Mouse (Mus musculus) hindbrain, embryonic 15.5 days (tissue): Measurements from ENCODE around the gene Mmd2. TPM values are rescaled to one million over a fixed set of nuclear protein-coding genes. Genes with fewer than 3 reads are reported as not detected.
A peak's percentile ranks its signal among the peaks of the same experiment; 100 is the strongest.

ENCODE experiments used
- ATAC-seq: fragments of 200-750 bp; cut with Nextera tagmentation; 2 replicates; pipeline ENCODE4 v1.8.0; 2017; ENCODE audit warnings: low read depth, moderate number of reproducible peaks, moderate TSS enrichment; ENCODE audit not compliant: low FRiP score
- H3K27ac ChIP-seq: fragments of 300-500 bp; sonication (generic); replicated peaks from 2 replicates; pipeline ENCODE4 v1.5.1; 2015; ENCODE audit warnings: mild to moderate bottlenecking, inconsistent platforms
- H3K27me3 ChIP-seq: fragments of 300-500 bp; sonication (generic); 2 replicates; pipeline ENCODE4 v1.6.1; 2015; ENCODE audit warnings: control low read depth, inconsistent platforms
- H3K36me3 ChIP-seq: fragments of 300-500 bp; sonication (generic); 2 replicates; pipeline ENCODE4 v1.6.1; 2015; ENCODE audit warnings: control low read depth, inconsistent platforms
- H3K4me1 ChIP-seq: fragments of 300-500 bp; sonication (generic); replicated peaks from 2 replicates; pipeline ENCODE4 v1.6.1; 2015; ENCODE audit warnings: control low read depth, inconsistent platforms
- H3K4me2 ChIP-seq: fragments of 300-500 bp; sonication (generic); 2 replicates; pipeline ENCODE4 v1.6.1; 2015; ENCODE audit warnings: moderate library complexity, mild to moderate bottlenecking, inconsistent platforms
- H3K4me3 ChIP-seq: fragments of 300-500 bp; sonication (generic); 2 replicates; pipeline ENCODE4 v1.5.1; 2015; ENCODE audit warnings: mild to moderate bottlenecking, inconsistent platforms
- H3K9ac ChIP-seq: fragments of 300-500 bp; sonication (generic); 2 replicates; pipeline ENCODE4 v1.6.1; 2015; ENCODE audit warnings: inconsistent platforms
- H3K9me3 ChIP-seq: fragments of 300-500 bp; sonication (generic); 2 replicates; pipeline ENCODE4 v1.6.1; 2016; ENCODE audit warnings: control low read depth, inconsistent platforms
- WGBS: fragments of 180-500 bp; shearing (Covaris S2); methylation state at CpG from one replicate; pipeline ENCODE4 v1.1.7; 2015; 5-methylcytosine and 5-hydroxymethylcytosine counted together
- polyA plus RNA-seq: library from polyadenylated mRNA; unstranded; fragments of >200 nt; fragmentation: Nextera tagmentation; extraction: Ambion mirVana; gene quantifications from 2 replicates; pipeline ENCODE4 v1.2.1, GENCODE M21; 2015

Gene Mmd2
- polyA plus RNA-seq, 1 experiment from 2014 or later, result 63.2 TPM

DNA sequence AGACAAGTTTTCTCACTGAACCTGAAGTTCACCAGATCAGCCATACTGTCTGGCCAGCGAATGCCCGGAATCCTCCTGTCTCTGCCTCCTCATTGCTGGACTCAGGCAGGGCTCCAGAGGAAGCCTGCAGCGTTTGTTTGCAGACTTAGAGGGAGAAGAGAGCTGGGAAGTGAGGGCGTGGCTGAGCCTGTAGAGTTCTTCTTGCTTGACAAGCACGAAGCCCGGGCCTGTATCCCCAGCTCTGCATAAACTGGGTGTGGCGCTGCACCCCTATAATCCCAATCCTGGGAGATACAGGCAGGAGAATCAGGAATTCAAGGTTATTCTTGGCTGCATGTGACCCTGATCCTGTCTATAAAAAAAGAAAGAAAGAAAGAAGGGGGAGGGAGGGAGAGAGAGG lies 48.3 kb downstream of the Mmd2 start:
- no peak overlapping the region for H3K9ac ChIP-seq
- no peaks in the 10 kb centered on the region for H3K27me3 ChIP-seq
- no peak overlapping the region for H3K27ac ChIP-seq
- 0 out of 2 replicates have a peak, but pooled peaks cover 4% of the 10 kb centered on the region for H3K4me1 ChIP-seq
- WGBS, result 58% methylated on average over 7 of the region's 7 CpGs
- H3K9me3 ChIP-seq, result no peaks in the 10 kb centered on the region
- ATAC-seq, result no peak
- no peak overlapping the region for H3K4me2 ChIP-seq
- H3K36me3 ChIP-seq, result 0 out of 2 replicates have a peak, but pooled peaks cover 2% of the 10 kb centered on the region
- H3K4me3 ChIP-seq, result no peak overlapping the region

- Histone ChIP-seq H3K4me1 (0 out of 2 replicates have a peak, but pooled peaks cover 4% of the 10 kb centered on the region), H3K27ac (no peak overlapping the region; the same call in 1 of the 2 replicates), H3K36me3 (no peaks in the 10 kb centered on the region), H3K4me2 (peak overlapping the region; percentile 17; the same call in 1 of the 2 replicates), H3K9ac (no peak overlapping the region), H3K9me3 (no peaks in the 10 kb centered on the region), H3K4me3 (no peak overlapping the region), H3K27me3 (no peaks in the 10 kb centered on the region)
- WGBS, result 19% methylated on average over 19 of the region's 21 CpGs
- ATAC-seq, result peak; percentile 85
Measured at GRCm38 (mm10) chr5:142557397-142558067, 51.1 kb downstream of the Mmd2 start.

DNA sequence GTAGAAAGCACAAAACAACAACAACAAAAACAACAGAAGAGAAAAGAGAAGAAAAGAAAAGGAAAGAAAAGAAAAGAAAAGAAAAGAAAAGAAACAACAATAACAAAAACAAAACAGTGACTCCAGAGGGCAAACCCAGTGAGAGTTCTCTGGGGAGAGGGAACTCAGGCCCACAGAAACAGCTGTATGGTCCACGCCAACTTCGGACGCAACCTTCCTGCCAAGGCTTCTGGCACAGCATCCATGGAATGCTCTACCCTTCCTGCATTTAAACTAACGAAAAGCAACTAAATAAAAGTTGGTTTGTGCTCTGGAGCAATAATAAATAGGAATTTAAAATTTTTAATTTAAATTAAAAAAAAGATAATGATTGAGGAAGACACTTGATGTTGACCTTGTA lies 51.9 kb downstream of the Mmd2 start:
- no peak for ATAC-seq
- no peak overlapping the region for H3K27ac ChIP-seq
- H3K9ac ChIP-seq, result no peak overlapping the region
- WGBS, result 86% methylated on average over 4 of the region's 4 CpGs
- H3K27me3 ChIP-seq, result no peaks in the 10 kb centered on the region
- H3K4me1 ChIP-seq, result 0 out of 2 replicates have a peak, but pooled peaks cover 4% of the 10 kb centered on the region
- no peaks in the 10 kb centered on the region for H3K36me3 ChIP-seq
- no peaks in the 10 kb centered on the region for H3K9me3 ChIP-seq
- H3K4me3 ChIP-seq, result no peak overlapping the region
- H3K4me2 ChIP-seq, result no peak overlapping the region

GRCm38 (mm10) chr5:142555866-142556265 lies 52.7 kb downstream of the Mmd2 start:
- Histone ChIP-seq H3K4me1 (0 out of 2 replicates have a peak, but pooled peaks cover 4% of the 10 kb centered on the region), H3K27ac (no peak overlapping the region), H3K27me3 (no peaks in the 10 kb centered on the region), H3K9ac (no peak overlapping the region), H3K4me3 (no peak overlapping the region), H3K9me3 (no peaks in the 10 kb centered on the region), H3K36me3 (no peaks in the 10 kb centered on the region), H3K4me2 (no peak overlapping the region)
- ATAC-seq, result no peak
- WGBS, result 87% methylated on average over 5 of the region's 5 CpGs

GRCm38 (mm10) chr5:142550706-142551652 lies 57.6 kb downstream of the Mmd2 start, which contains the start of gene Radil:
TSS of gene Radil (minus strand) at chr5:142551098.
- H3K4me1 ChIP-seq, result peaks cover 13% of the 10 kb centered on the region
- H3K4me3 ChIP-seq, result peak within 1 kb of the TSS; percentile 59
- H3K4me2 ChIP-seq, result peak within 1 kb of the TSS; percentile 87
- ATAC-seq, result peak; percentile 94
- no peaks in the 10 kb centered on the region for H3K36me3 ChIP-seq
- peak within 1 kb of the TSS; percentile 55 for H3K9ac ChIP-seq
- H3K9me3 ChIP-seq, result no peaks in the 10 kb centered on the region
- H3K27ac ChIP-seq, result peak within 1 kb of the TSS; percentile 64
- 2% methylated on average over 78 of the region's 80 CpGs for WGBS
- no peaks in the 10 kb centered on the region for H3K27me3 ChIP-seq

DNA sequence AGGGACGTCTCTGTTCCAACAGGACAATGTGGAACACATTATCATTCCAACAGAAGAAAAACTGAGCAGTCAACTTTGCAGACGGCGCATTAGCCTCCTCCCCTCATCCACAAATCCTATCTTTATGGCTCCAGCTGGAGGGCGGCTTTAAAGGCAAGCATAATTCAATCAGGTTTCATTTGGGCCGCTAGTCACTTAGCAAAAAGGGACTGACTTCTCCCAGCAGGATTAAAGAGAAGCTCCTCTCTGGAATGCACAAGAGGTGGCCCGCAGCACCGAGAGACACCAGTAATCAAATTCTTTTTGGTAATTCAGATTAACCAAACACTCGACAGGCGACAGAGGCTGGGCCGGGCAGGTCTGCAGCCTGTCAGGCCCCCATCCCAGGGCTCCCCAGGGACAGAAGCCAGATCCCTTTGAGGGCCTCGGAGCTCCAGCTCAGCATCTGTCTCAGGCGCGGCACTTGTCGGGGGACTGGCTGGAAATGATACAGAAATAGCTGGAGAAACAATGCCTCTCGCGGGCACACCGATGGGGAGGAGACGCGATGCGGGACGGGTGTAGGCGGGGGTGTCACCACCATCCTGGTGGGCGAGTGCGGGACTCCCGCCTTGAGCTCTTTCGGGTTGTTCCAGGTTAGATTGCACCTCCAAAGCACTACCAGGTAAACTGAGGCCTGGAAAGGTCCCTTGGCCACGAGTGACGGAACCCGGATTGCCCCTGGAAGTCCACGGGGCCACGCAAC lies 58.5 kb downstream of the Mmd2 start:
- H3K27ac ChIP-seq, result peak overlapping the region; percentile 64
- H3K4me3 ChIP-seq, result peak overlapping the region; percentile 59
- WGBS, result 1% methylated on average over 31 of the region's 31 CpGs
- peak overlapping the region; percentile 87 for H3K4me2 ChIP-seq
- peak overlapping the region; percentile 55 for H3K9ac ChIP-seq
- H3K27me3 ChIP-seq, result no peaks in the 10 kb centered on the region
- no peaks in the 10 kb centered on the region for H3K9me3 ChIP-seq
- ATAC-seq, result peak; percentile 27
- H3K4me1 ChIP-seq, result peaks cover 13% of the 10 kb centered on the region
- no peaks in the 10 kb centered on the region for H3K36me3 ChIP-seq

DNA sequence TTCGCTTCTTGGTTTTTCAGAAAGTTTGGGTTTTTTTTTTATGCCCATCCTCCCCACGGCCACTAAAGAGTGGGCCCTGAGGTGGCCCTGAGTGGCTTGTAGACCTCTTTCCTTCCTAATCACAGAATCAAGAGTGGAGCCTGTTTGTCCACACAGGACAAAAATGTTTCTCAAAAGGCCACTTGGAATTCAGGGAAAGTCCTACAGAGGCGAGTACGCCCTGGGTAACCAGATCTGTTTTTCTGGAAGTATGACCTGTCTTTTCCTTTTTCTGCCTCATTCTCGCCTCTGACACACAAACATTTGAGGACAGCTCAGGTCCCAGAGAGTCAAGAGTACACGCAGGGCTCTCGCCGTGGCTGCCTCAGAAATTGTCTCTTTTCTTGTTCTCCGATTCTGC lies 59.2 kb downstream of the Mmd2 start:
- no peaks in the 10 kb centered on the region for H3K36me3 ChIP-seq
- no peak for ATAC-seq
- H3K27ac ChIP-seq, result no peak overlapping the region
- no peaks in the 10 kb centered on the region for H3K9me3 ChIP-seq
- 49% methylated on average over 9 of the region's 9 CpGs for WGBS
- peak overlapping the region; percentile 59 for H3K4me3 ChIP-seq
- H3K4me1 ChIP-seq, result peaks cover 13% of the 10 kb centered on the region
- H3K4me2 ChIP-seq, result peak overlapping the region; percentile 87
- H3K27me3 ChIP-seq, result no peaks in the 10 kb centered on the region
- H3K9ac ChIP-seq, result no peak overlapping the region

GRCm38 (mm10) chr5:142547066-142547465 lies 61.5 kb downstream of the Mmd2 start:
- no peak overlapping the region for H3K9ac ChIP-seq

GRCm38 (mm10) chr5:142546344-142546743 lies 62.3 kb downstream of the Mmd2 start:
- Histone ChIP-seq H3K9me3 (no peaks in the 10 kb centered on the region), H3K4me2 (no peak overlapping the region), H3K36me3 (peaks cover 6% of the 10 kb centered on the region), H3K4me3 (no peak overlapping the region), H3K4me1 (peaks cover 13% of the 10 kb centered on the region), H3K27me3 (no peaks in the 10 kb centered on the region), H3K27ac (no peak overlapping the region), H3K9ac (no peak overlapping the region)
- ATAC-seq, result no peak
- 9% methylated on average over 5 of the region's 5 CpGs for WGBS

More at GRCm38 (mm10) chr5:142547066-142547465, 61.5 kb downstream of the Mmd2 start:
- 71% methylated on average over 3 of the region's 3 CpGs for WGBS
- no peaks in the 10 kb centered on the region for H3K27me3 ChIP-seq
- no peak overlapping the region for H3K27ac ChIP-seq
- H3K4me1 ChIP-seq, result peaks cover 13% of the 10 kb centered on the region
- peaks cover 6% of the 10 kb centered on the region; the same call in 1 of the 2 replicates for H3K36me3 ChIP-seq
- no peak overlapping the region for H3K4me3 ChIP-seq
- no peak for ATAC-seq
- H3K4me2 ChIP-seq, result no peak overlapping the region
- no peaks in the 10 kb centered on the region for H3K9me3 ChIP-seq

- H3K9ac ChIP-seq, result no peak overlapping the region
- WGBS, result 88% methylated on average over 5 of the region's 5 CpGs
- H3K27ac ChIP-seq, result no peak overlapping the region
- H3K4me1 ChIP-seq, result peaks cover 12% of the 10 kb centered on the region
- H3K9me3 ChIP-seq, result no peaks in the 10 kb centered on the region
- H3K36me3 ChIP-seq, result peaks cover 6% of the 10 kb centered on the region
- H3K4me2 ChIP-seq, result no peak overlapping the region
- H3K4me3 ChIP-seq, result no peak overlapping the region
- ATAC-seq, result no peak
- no peaks in the 10 kb centered on the region for H3K27me3 ChIP-seq
Measured at GRCm38 (mm10) chr5:142545014-142545795, 63.4 kb downstream of the Mmd2 start.

DNA sequence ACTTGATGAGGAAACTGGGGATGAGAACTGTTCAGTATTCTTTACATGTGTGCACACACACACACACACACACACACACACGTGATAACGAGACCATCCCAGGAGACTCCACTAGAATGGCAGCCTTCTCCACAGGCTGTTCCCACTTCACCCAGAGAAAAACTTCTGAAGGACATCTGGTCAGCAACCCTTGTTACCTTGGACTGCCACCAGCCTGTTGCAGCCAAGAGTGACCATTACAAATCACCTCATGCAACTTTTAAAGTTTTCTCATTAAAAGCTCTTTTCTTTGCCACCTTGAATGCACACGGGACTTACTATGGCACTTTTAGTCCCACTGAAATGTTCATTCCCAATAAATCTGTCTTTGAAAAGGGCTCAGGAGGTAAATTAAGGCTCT lies 71.3 kb downstream of the Mmd2 start:
- Histone ChIP-seq H3K4me1 (no peaks in the 10 kb centered on the region), H3K27ac (no peak overlapping the region), H3K27me3 (0 out of 2 replicates have a peak, but pooled peaks cover 2% of the 10 kb centered on the region), H3K36me3 (peaks cover 2% of the 10 kb centered on the region; the same call in 1 of the 2 replicates), H3K4me3 (no peak overlapping the region), H3K4me2 (no peak overlapping the region), H3K9ac (no peak overlapping the region), H3K9me3 (no peaks in the 10 kb centered on the region)
- 90% methylated on average over 3 of the region's 3 CpGs for WGBS
- no peak for ATAC-seq
